Mouse (Mus musculus): ENCODE measurements around the gene Gys1. TPM values are rescaled to one million over a fixed set of nuclear protein-coding genes. Genes with fewer than 3 reads are reported as not detected.

Gene Gys1
- polyA plus RNA-seq, 1 experiment from 2014 or later = 49.4 TPM

DNA sequence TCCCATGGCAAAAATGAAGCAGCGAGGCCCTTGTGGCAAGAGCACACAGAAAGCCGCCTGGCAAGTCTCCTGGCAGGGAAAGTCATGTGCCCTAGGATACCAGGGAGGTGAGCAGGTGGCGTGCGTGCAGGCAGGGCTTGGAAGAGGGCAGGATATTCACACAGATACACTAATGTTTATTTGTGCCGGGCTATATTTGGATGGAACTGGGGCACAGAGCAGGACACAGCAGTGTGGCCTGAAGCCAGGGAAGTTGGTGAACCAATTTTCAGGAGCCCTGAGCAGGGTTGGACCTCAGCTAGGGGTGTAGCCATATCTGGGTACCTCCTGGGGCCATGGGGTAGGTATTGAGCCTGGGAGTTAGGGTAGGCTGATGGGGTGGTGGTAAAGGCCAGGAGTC is 58.3 kb downstream of the Gys1 start:
- Histone ChIP-seq H3K4me3 (ENCODE audit: low read length) (no peak overlapping the region), H3K27ac (ENCODE audit: low read length) (no peak overlapping the region), H3K9me3 (ENCODE audit: control insufficient read depth, low read length) (no peaks in the 10 kb centered on the region), H3K36me3 (ENCODE audit: control insufficient read depth, insufficient read depth, low read length) (peaks cover 15% of the 10 kb centered on the region), H3K27me3 (replicated peaks; ENCODE audit: control insufficient read depth, insufficient read depth, low read length) (no peaks in the 10 kb centered on the region), H3K4me2 (ENCODE audit: low read depth, low read length) (no peak overlapping the region), H3K4me1 (ENCODE audit: control insufficient read depth, insufficient read depth, low read length) (peaks cover 22% of the 10 kb centered on the region), H3K9ac (ENCODE audit: low read depth, low read length) (no peak overlapping the region)
- ATAC-seq = no peak
- 93% methylated on average over 5 of the region's 5 CpGs for WGBS

DNA sequence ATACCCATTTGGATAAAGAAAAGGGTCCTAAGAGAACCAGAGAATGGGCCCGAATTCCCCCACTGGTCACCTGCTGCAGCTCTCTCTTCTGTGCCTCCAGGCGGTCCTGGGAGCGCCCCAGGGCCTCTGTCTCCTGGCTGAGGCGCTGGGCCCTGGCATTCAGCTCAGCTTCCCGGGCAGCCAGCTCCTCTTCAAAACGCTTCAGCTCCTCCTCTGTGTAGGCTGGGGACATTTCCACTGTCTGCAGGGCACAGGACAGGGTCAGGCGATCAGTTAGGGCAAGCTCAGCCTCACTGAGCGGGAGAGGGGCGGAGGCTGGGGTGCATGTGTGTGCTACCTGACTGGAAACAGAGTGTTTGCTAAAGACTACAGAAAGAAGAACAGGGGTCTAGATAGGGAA is 59.9 kb downstream of the Gys1 start:
- Histone ChIP-seq H3K27me3 (replicated peaks; ENCODE audit: control insufficient read depth, insufficient read depth, low read length) (no peaks in the 10 kb centered on the region), H3K27ac (ENCODE audit: low read length) (no peak overlapping the region), H3K9me3 (ENCODE audit: control insufficient read depth, low read length) (no peaks in the 10 kb centered on the region), H3K4me1 (ENCODE audit: control insufficient read depth, insufficient read depth, low read length) (peaks cover 10% of the 10 kb centered on the region), H3K4me2 (ENCODE audit: low read depth, low read length) (no peak overlapping the region), H3K9ac (ENCODE audit: low read depth, low read length) (no peak overlapping the region), H3K36me3 (ENCODE audit: control insufficient read depth, insufficient read depth, low read length) (peaks cover 21% of the 10 kb centered on the region), H3K4me3 (ENCODE audit: low read length) (no peak overlapping the region)
- ATAC-seq = no peak
- 86% methylated on average over 9 of the region's 9 CpGs for WGBS

DNA sequence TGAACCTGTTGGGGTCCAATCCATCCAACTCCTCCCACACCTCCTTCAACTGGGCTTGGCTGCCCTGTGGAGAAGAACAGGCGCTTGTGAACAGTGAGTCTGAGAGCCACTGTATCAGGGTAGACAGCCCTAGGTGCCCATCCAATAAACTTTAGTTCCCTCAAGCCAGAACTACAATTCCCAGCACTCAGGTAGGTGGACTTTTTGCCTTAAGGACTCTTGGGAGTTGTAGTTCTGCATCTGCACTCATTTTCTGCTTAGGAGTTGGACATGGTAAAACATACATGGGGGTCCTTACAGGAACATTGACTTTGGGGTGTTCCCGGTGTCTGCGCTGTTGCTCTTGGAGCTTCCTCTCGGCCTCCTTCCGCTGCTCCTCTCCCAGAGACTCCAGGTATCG is 63.8 kb downstream of the Gys1 start:
- no peak overlapping the region for H3K4me2 ChIP-seq (ENCODE audit: low read depth, low read length)
- ATAC-seq = no peak
- 97% methylated on average over 6 of the region's 6 CpGs for WGBS
- H3K9ac ChIP-seq (ENCODE audit: low read depth, low read length) = no peak overlapping the region
- no peak overlapping the region for H3K27ac ChIP-seq (ENCODE audit: low read length)
- H3K4me3 ChIP-seq (ENCODE audit: low read length) = no peak overlapping the region
- H3K36me3 ChIP-seq (ENCODE audit: control insufficient read depth, insufficient read depth, low read length) = peaks cover 19% of the 10 kb centered on the region
- no peaks in the 10 kb centered on the region for H3K9me3 ChIP-seq (ENCODE audit: control insufficient read depth, low read length)
- no peaks in the 10 kb centered on the region for H3K4me1 ChIP-seq (ENCODE audit: control insufficient read depth, insufficient read depth, low read length)
- no peaks in the 10 kb centered on the region for H3K27me3 ChIP-seq (replicated peaks; ENCODE audit: control insufficient read depth, insufficient read depth, low read length)

Small RNA genes within 50 kb of the gene (microRNA-seq; reads per million reads assigned to microRNA genes)
- gene Gm22133 = not detected

Other genes starting within 250 kb of the Gys1 start
- gene Ccdc155, start 230.0 kb upstream of the Gys1 start, polyA plus RNA-seq (2015; fragmentation: Nextera tagmentation; extraction: Ambion mirVana) = 0.44 and 0.62 TPM in 2 replicates
- 0.86 and 1.3 TPM in 2 replicates for gene Dkkl1, start 222.7 kb upstream of the Gys1 start, polyA plus RNA-seq (2015; fragmentation: Nextera tagmentation; extraction: Ambion mirVana)
- 69.6 and 82.1 TPM in 2 replicates for gene Tead2, start 219.1 kb upstream of the Gys1 start, polyA plus RNA-seq (2015; fragmentation: Nextera tagmentation; extraction: Ambion mirVana)
- 4.2 and 5.0 TPM in 2 replicates for gene Cd37, start 195.7 kb upstream of the Gys1 start, polyA plus RNA-seq (2015; fragmentation: Nextera tagmentation; extraction: Ambion mirVana)
- gene Slc6a16, start 193.8 kb upstream of the Gys1 start, polyA plus RNA-seq (2015; fragmentation: Nextera tagmentation; extraction: Ambion mirVana) = not detected in 2 replicates
- gene Slc6a21, start 157.3 kb upstream of the Gys1 start, polyA plus RNA-seq (2015; fragmentation: Nextera tagmentation; extraction: Ambion mirVana) = not detected in 2 replicates
- gene Trpm4, start 101.1 kb upstream of the Gys1 start, polyA plus RNA-seq (2015; fragmentation: Nextera tagmentation; extraction: Ambion mirVana) = 33.4 and 36.3 TPM in 2 replicates
- 0.86 and 1.4 TPM in 2 replicates for gene Hrc, start 99.6 kb upstream of the Gys1 start, polyA plus RNA-seq (2015; fragmentation: Nextera tagmentation; extraction: Ambion mirVana)
- 10.3 and 12.0 TPM in 2 replicates for gene Ppfia3, start 67.8 kb upstream of the Gys1 start, polyA plus RNA-seq (2015; fragmentation: Nextera tagmentation; extraction: Ambion mirVana)
- 1.2 and 2.7 TPM in 2 replicates for gene Lin7b, start 64.3 kb upstream of the Gys1 start, polyA plus RNA-seq (2015; fragmentation: Nextera tagmentation; extraction: Ambion mirVana)
- 139 and 150 TPM in 2 replicates for gene Snrnp70, start 39.1 kb upstream of the Gys1 start, polyA plus RNA-seq (2015; fragmentation: Nextera tagmentation; extraction: Ambion mirVana)
- gene Kcna7, start 29.2 kb upstream of the Gys1 start, polyA plus RNA-seq (2015; fragmentation: Nextera tagmentation; extraction: Ambion mirVana) = 0.11 TPM in 1 of 2 replicates, not detected in the other
- gene Ntf5, start 21.1 kb upstream of the Gys1 start, polyA plus RNA-seq (2015; fragmentation: Nextera tagmentation; extraction: Ambion mirVana) = 1.4 and 1.8 TPM in 2 replicates
- gene Lhb, start 14.0 kb upstream of the Gys1 start, polyA plus RNA-seq (2015; fragmentation: Nextera tagmentation; extraction: Ambion mirVana) = 0.28 TPM in 1 of 2 replicates, not detected in the other
- gene Ruvbl2, start 3.3 kb downstream of the Gys1 start, polyA plus RNA-seq (2015; fragmentation: Nextera tagmentation; extraction: Ambion mirVana) = 121 and 134 TPM in 2 replicates
- gene Ftl1, start 25.0 kb downstream of the Gys1 start, polyA plus RNA-seq (2015; fragmentation: Nextera tagmentation; extraction: Ambion mirVana) = 7,117 and 7,555 TPM in 2 replicates
- 178 and 185 TPM in 2 replicates for gene Bax, start 32.1 kb downstream of the Gys1 start, polyA plus RNA-seq (2015; fragmentation: Nextera tagmentation; extraction: Ambion mirVana)
- 0.78 and 0.93 TPM in 2 replicates for gene Tulp2, start 47.0 kb downstream of the Gys1 start, polyA plus RNA-seq (2015; fragmentation: Nextera tagmentation; extraction: Ambion mirVana)
- not detected in 2 replicates for gene Gm45808, start 52.0 kb downstream of the Gys1 start, polyA plus RNA-seq (2015; fragmentation: Nextera tagmentation; extraction: Ambion mirVana)
- 1.9 and 2.2 TPM in 2 replicates for gene Dhdh, start 54.0 kb downstream of the Gys1 start, polyA plus RNA-seq (2015; fragmentation: Nextera tagmentation; extraction: Ambion mirVana)
- gene Nucb1, start 75.6 kb downstream of the Gys1 start, polyA plus RNA-seq (2015; fragmentation: Nextera tagmentation; extraction: Ambion mirVana) = 251 and 266 TPM in 2 replicates
- gene Ppp1r15a, start 91.4 kb downstream of the Gys1 start, polyA plus RNA-seq (2015; fragmentation: Nextera tagmentation; extraction: Ambion mirVana) = 17.3 and 19.1 TPM in 2 replicates
- gene Plekha4, start 91.5 kb downstream of the Gys1 start, polyA plus RNA-seq (2015; fragmentation: Nextera tagmentation; extraction: Ambion mirVana) = 1.4 and 1.6 TPM in 2 replicates
- 2.9 and 3.3 TPM in 2 replicates for gene Hsd17b14, start 120.0 kb downstream of the Gys1 start, polyA plus RNA-seq (2015; fragmentation: Nextera tagmentation; extraction: Ambion mirVana)
- 59.9 and 65.4 TPM in 2 replicates for gene Bcat2, start 135.3 kb downstream of the Gys1 start, polyA plus RNA-seq (2015; fragmentation: Nextera tagmentation; extraction: Ambion mirVana)
- 0.23 TPM in 1 of 2 replicates, not detected in the other for gene Fgf21, start 180.6 kb downstream of the Gys1 start, polyA plus RNA-seq (2015; fragmentation: Nextera tagmentation; extraction: Ambion mirVana)
- 0.48 and 0.61 TPM in 2 replicates for gene Fut1, start 182.4 kb downstream of the Gys1 start, polyA plus RNA-seq (2015; fragmentation: Nextera tagmentation; extraction: Ambion mirVana)
- 0.07 and 0.15 TPM in 2 replicates for gene Izumo1, start 187.0 kb downstream of the Gys1 start, polyA plus RNA-seq (2015; fragmentation: Nextera tagmentation; extraction: Ambion mirVana)
- gene Rasip1, start 192.6 kb downstream of the Gys1 start, polyA plus RNA-seq (2015; fragmentation: Nextera tagmentation; extraction: Ambion mirVana) = 3.4 and 4.4 TPM in 2 replicates
- gene Mamstr, start 205.1 kb downstream of the Gys1 start, polyA plus RNA-seq (2015; fragmentation: Nextera tagmentation; extraction: Ambion mirVana) = 5.0 and 6.3 TPM in 2 replicates
- 18.4 and 21.7 TPM in 2 replicates for gene Fut2, start 231.6 kb downstream of the Gys1 start, polyA plus RNA-seq (2015; fragmentation: Nextera tagmentation; extraction: Ambion mirVana)
- gene Ntn5, start 249.2 kb downstream of the Gys1 start, polyA plus RNA-seq (2015; fragmentation: Nextera tagmentation; extraction: Ambion mirVana) = 0.34 and 0.53 TPM in 2 replicates